Mouse (Mus musculus) gonadal fat pad, adult 2 months (tissue): Measurements from ENCODE around the gene F13b. TPM values are rescaled to one million over a fixed set of nuclear protein-coding genes. Genes with fewer than 3 reads are reported as not detected.

Experiments used
- DNase-seq: peaks from one replicate; pipeline ENCODE4 v3.0.0-alpha.2; 2012; ENCODE audit warnings: low read depth
- polyA plus RNA-seq: library from polyadenylated mRNA; depleted of rRNA; stranded (reverse); fragments of >200 nt; gene quantifications from 2 replicates; pipeline ENCODE4 v1.2.3, GENCODE M21; 2012; rRNA removed

The F13b gene
- 0.06 TPM in 1 of 2 replicates, not detected in the other for polyA plus RNA-seq

- DNase-seq = no peak
Observed at GRCm38 (mm10) chr1:139501258-139501752, at the start of gene F13b. Gene F13b, plus strand, starts transcription at chr1:139501702.

GRCm38 (mm10) chr1:139454340-139455225 is 46.9 kb upstream of the F13b start, which contains the start of gene Aspm:
Gene Aspm, plus strand, starts transcription at chr1:139454772.
- DNase-seq = peak; percentile 42

- no peak for DNase-seq
Observed at GRCm38 (mm10) chr1:139455226-139455869, 46.2 kb upstream of the F13b start.

DNA sequence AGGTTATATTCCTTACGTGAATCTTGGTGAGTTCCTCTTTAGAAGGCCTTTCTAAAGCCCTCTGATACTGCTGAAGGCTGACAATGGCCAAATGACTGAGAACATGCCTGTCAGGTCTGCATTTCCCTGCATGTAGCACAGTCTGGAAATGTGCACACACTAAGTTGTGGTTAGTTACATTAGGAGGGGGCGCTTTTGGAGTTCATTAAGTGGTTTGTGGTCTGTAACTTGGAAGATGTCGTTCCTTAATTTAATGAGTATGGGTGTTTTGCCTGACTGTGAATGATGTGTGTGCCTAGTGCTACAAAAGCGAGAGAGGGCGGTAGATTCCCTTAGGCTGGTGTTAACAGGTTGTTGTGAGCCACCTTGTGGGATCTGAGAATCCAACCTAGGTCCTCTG is 40.7 kb upstream of the F13b start:
- no peak for DNase-seq

DNA sequence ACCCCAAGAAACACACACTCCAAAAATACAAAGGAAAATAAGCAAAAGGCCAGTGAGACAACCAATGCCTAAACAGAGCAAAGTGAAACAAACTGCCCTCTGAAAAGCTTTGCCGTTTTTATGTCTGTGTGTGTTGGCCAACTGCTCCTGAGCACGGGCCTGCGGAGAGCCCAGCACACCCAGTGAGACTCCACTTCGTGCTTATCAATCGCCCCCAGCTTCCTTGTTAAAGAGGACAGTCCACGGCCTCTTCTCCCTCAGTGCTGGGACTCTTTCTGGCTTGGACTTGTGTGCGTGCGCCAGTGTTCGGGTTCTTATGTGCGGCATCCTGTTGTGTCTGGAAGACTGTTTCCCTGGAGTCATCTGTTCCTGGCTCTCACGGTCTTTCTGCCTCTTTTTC is 35.6 kb upstream of the F13b start:
- no peak for DNase-seq

GRCm38 (mm10) chr1:139478898-139479297 is 22.6 kb upstream of the F13b start:
- DNase-seq = no peak

DNA sequence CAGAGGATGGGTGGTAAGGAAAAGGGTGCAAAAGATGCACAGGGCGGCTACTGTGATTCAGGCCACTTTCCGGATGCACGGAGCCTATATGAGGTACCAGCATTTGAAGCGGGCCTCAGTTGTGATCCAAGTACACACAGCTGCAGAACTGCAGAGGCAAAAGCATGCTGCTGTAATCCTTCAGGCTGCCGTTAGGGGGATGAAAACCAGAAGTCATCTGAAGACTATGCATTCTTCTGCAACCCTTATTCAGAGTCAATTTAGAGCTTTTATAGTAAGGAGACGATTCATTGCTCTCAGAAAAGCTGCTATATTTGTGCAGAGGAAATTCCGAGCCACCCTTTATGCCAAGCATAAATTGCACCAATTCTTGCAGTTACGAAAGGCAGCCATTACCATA is 21.3 kb upstream of the F13b start:
- no peak for DNase-seq

DNA sequence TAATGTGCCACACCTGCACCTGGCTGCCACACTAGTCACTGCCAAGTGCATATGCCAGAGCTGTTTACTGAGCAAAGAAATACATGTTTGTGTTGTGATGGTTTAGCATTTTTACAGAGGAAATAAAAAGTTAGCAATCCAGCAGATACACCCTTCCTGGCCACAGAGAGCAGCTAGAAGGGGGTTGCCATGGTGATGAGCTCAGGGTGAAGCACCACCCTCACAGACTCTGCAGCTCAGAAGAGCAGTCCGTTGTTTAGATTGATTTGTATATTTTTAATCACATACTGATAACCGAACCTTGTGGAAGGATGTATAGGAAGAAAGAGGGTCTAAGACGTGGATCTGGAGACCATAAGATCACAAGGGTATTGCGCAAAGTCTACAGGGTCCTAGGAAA is 20.4 kb upstream of the F13b start:
- no peak for DNase-seq

DNA sequence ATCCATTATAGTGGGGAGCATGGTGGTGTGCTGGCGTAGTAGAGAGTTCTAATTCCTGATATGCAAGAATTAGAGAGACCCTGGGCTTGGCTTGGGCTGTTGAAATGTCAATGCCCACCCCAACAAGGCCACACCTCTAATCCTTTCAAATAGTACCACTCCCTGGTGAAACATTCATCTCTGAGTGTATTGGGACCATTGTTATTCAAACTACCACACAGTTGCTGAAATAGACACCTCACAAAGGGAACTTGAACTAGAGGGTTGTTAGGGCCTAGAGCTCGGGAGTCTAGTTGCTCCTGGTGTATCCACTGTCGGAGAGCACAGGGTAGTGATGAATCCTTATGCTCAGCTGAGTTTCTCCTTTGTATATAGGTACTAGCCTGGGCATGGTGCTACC is 6.9 kb upstream of the F13b start:
- DNase-seq = no peak

- no peak for DNase-seq
Observed at GRCm38 (mm10) chr1:139495408-139495807, 6.1 kb upstream of the F13b start.

DNA sequence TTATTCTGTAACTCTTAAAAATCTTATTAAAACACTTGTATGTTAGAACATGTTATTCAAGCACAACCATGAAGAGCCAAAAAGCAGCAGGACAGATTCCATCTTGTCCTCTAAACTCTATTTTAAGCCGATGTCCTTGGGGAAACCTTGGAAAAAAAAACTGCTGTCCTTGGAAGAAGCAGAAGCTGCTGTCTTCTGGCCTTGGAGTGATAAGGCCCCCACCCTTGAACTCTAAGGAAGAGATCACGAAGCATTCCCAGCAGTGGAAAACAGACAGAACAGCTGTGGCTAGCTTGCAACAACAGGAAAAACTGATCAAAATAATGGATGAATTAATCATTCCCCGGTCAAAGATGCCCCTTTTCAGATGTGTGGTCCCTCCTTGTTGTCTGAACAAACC is 5.3 kb upstream of the F13b start:
- DNase-seq = no peak

GRCm38 (mm10) chr1:139499751-139500150 is 1.8 kb upstream of the F13b start:
- no peak for DNase-seq

DNA sequence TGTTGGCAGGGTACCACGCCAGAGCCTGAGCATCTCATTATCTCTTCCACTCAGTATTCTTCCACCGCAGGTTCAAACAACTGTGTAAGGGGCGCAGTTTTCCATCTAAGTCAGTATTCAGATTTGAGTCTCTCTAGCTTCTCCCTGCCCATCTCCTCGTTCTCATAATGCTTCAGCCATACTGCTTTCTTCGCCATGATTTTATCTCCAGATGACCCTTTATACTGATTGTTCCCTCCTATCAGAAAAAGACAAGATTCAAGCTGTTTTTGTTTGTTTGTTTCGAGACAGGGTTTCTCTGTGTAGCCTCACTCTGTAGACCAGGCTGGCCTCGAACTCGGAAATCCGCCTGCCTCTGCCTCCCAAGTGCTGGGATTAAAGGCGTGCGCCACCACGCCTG is 13.1 kb downstream of the F13b start:
- DNase-seq = no peak

DNA sequence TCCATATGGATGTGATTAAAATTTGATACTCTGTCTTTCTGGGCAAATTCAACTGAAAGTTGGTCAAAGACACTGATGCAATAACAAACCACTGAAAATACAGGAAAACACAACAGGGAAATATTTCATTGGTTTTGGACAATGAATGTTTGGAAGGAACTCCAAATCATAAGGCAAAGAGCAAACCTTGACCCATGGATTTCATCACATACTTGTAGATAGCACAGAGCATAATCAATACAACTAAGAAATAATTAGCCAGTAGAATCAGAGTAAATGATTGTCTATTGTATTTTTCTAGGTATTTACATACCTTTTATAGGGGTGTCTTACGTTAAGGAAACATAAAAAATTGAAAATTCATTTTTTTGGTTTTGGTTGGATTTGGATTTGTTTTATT is 47.0 kb downstream of the F13b start:
- DNase-seq = no peak

DNA sequence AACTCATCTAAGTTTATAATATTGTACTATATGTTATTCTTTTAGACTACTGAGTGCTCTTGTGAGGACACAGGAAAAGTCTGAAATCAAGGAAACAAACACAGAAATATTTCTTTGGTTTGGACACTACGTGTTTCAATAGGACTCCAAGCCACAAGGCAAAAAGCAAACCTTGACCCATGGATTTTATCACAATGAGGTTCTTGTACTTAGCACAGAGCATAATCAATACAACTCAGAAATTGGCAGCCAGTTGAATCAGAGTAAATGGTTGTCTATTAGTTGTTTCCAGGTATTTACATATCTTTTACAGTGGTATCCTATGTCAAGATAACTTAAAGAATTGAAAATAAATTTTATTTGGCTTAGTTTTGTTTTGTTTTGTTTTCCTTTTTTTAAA is 49.8 kb downstream of the F13b start:
- DNase-seq = no peak

- DNase-seq = no peak
Observed at GRCm38 (mm10) chr1:139560024-139560423, 58.5 kb downstream of the F13b start, which contains the start of gene Cfhr1. Gene Cfhr1, minus strand, starts transcription at chr1:139560272.

Other genes starting within 250 kb of the F13b start
- not detected in 2 replicates for gene Crb1, start 124.6 kb upstream of the F13b start, polyA plus RNA-seq
- gene Zbtb41, start 79.4 kb upstream of the F13b start, polyA plus RNA-seq = 4.6 and 5.9 TPM in 2 replicates
- 0.19 and 0.24 TPM in 2 replicates for gene Aspm, start 46.9 kb upstream of the F13b start, polyA plus RNA-seq
- gene Cfhr1, start 58.6 kb downstream of the F13b start, polyA plus RNA-seq = 0.07 TPM in 1 of 2 replicates, not detected in the other